Mouse (Mus musculus) liver, embryonic 11.5 days (tissue): ENCODE results near the gene Obp1a. TPM values are rescaled to one million over a fixed set of nuclear protein-coding genes. Genes with fewer than 3 reads are reported as not detected.

Experiments
- ATAC-seq: fragments of 200-750 bp; cut with Nextera tagmentation; replicated peaks from 2 replicates; pipeline ENCODE4 v1.8.0; 2017; ENCODE audit warnings: moderate number of reproducible peaks, mild to moderate bottlenecking, moderate TSS enrichment, moderate library complexity; ENCODE audit not compliant: low FRiP score
- DNase-seq: peaks from one replicate; pipeline ENCODE4 v3.0.0-alpha.2; 2017; ENCODE audit warnings: low spot score
- H3K27ac ChIP-seq: fragments of 300-500 bp; sonication (generic); 2 replicates; pipeline ENCODE4 v1.5.1; 2014; ENCODE audit warnings: mild to moderate bottlenecking, low read depth, low read length, control low read depth
- H3K27me3 ChIP-seq: fragments of 300-500 bp; sonication (generic); replicated peaks from 2 replicates; pipeline ENCODE4 v1.6.1; 2014; ENCODE audit warnings: low read length, mixed read lengths; ENCODE audit not compliant: control insufficient read depth, insufficient read depth
- H3K36me3 ChIP-seq: fragments of 300-500 bp; sonication (generic); 2 replicates; pipeline ENCODE4 v1.6.1; 2014; ENCODE audit warnings: mild to moderate bottlenecking, low read length, moderate library complexity, mixed read lengths; ENCODE audit not compliant: control insufficient read depth, insufficient read depth
- H3K4me1 ChIP-seq: fragments of 300-500 bp; sonication (generic); replicated peaks from 2 replicates; pipeline ENCODE4 v1.6.1; 2014; ENCODE audit warnings: low read length, mixed read lengths; ENCODE audit not compliant: control insufficient read depth, insufficient read depth
- H3K4me2 ChIP-seq: fragments of 300-500 bp; sonication (generic); 2 replicates; pipeline ENCODE4 v1.6.1; 2014; ENCODE audit warnings: mild to moderate bottlenecking, control low read depth, moderate library complexity
- H3K4me3 ChIP-seq: fragments of 300-500 bp; sonication (generic); 2 replicates; pipeline ENCODE4 v1.5.1; 2014; ENCODE audit warnings: low read depth, low read length, control low read depth
- H3K9ac ChIP-seq: fragments of 300-500 bp; sonication (generic); 2 replicates; pipeline ENCODE4 v1.6.1; 2014; ENCODE audit warnings: low read depth, low read length, control low read depth
- H3K9me3 ChIP-seq: fragments of 300-500 bp; sonication (generic); 2 replicates; pipeline ENCODE4 v1.6.1; 2016; ENCODE audit warnings: low read length, inconsistent platforms, mixed read lengths; ENCODE audit not compliant: control insufficient read depth
- WGBS: fragments of 180-500 bp; shearing (Covaris S2); extraction: QIAGEN DNeasy Blood & Tissue Kit; methylation state at CpG from one replicate; pipeline ENCODE4 v1.1.7; 2014; 5-methylcytosine and 5-hydroxymethylcytosine counted together
- polyA plus RNA-seq: library from polyadenylated mRNA; unstranded; fragments of >200 nt; fragmentation: Nextera tagmentation; extraction: Ambion mirVana; gene quantifications from 2 replicates; pipeline ENCODE4 v1.2.1, GENCODE M21; 2014

Gene Obp1a
- polyA plus RNA-seq = not detected in 2 replicates

DNA sequence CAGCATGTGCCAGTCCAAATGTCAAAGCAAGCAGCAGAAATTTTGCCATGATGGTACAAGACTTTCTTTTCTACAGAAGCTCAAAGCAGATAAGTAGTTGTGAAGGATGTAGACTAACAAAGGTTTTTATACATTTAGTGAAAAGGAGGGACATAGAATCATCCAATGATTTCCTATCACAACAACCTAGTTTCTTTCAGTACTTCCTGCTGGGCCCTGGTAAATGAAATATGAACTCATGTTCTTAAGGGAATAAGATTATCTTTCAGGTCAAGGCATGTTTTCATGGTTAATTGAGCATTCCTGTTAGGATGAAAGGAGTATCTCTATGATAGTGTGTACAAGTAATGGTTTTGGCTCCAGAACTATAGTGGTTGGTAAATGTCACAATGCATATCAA, at the start of gene Obp1a:
Gene Obp1a, minus strand, starts transcription at position 101 of the 400 bp plus-strand sequence.
- no peak within 1 kb of the TSS for H3K9ac ChIP-seq
- no peak for ATAC-seq
- no peaks in the 10 kb centered on the region for H3K27me3 ChIP-seq
- no peak within 1 kb of the TSS for H3K4me2 ChIP-seq
- no peaks in the 10 kb centered on the region for H3K4me1 ChIP-seq
- no peaks in the 10 kb centered on the region for H3K36me3 ChIP-seq
- H3K4me3 ChIP-seq = no peak within 1 kb of the TSS
- no peak within 1 kb of the TSS for H3K27ac ChIP-seq
- DNase-seq = no peak
- no peaks in the 10 kb centered on the region for H3K9me3 ChIP-seq

DNA sequence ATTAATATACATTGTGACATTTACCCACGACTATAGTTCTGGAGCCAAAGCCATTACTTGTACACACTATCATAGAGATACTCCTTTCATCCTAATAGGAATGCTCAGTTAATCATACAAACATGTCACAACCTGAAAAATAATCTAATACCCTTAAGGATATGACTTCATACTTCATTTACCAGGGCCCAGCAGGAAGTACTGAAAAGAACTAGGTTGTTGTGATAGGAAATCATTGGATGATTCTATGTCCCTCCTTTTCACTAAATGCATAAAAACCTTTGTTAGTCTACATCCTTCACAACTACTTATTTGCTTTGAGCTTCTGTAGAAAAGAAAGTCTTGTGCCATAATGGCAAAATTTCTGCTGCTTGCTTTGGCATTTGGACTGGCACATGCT, 34.0 kb upstream of the Obp1a start, which contains the start of gene Gm5938:
Gene Gm5938, plus strand, starts transcription at position 301 of the 400 bp plus-strand sequence.
- Histone ChIP-seq H3K27me3 (no peaks in the 10 kb centered on the region), H3K27ac (no peak within 1 kb of the TSS), H3K4me1 (no peaks in the 10 kb centered on the region), H3K9me3 (no peaks in the 10 kb centered on the region), H3K4me2 (no peak within 1 kb of the TSS), H3K4me3 (no peak within 1 kb of the TSS), H3K36me3 (no peaks in the 10 kb centered on the region), H3K9ac (no peak within 1 kb of the TSS)
- WGBS = 52% methylated on average over 1 of the region's 1 CpGs
- DNase-seq (no peak), ATAC-seq (no peak)

Other genes starting within 250 kb of the Obp1a start
- not detected in 2 replicates for gene Pbsn, start 237.8 kb downstream of the Obp1a start, polyA plus RNA-seq
- gene Gm14744, start 226.6 kb downstream of the Obp1a start, polyA plus RNA-seq = not detected in 2 replicates
- not detected in 2 replicates for gene 5430402E10Rik, start 166.3 kb downstream of the Obp1a start, polyA plus RNA-seq
- not detected in 2 replicates for gene Gm5938, start 34.1 kb upstream of the Obp1a start, polyA plus RNA-seq
- gene Obp1b, start 95.4 kb upstream of the Obp1a start, polyA plus RNA-seq = not detected in 2 replicates
- gene Gm14743, start 154.5 kb upstream of the Obp1a start, polyA plus RNA-seq = not detected in 2 replicates